Mouse (Mus musculus): ENCODE data around the gene Kdm4b. TPM values are rescaled to one million over a fixed set of nuclear protein-coding genes. Genes with fewer than 3 reads are reported as not detected.

Kdm4b gene
- polyA plus RNA-seq, 1 experiment: 37.1 TPM

DNA sequence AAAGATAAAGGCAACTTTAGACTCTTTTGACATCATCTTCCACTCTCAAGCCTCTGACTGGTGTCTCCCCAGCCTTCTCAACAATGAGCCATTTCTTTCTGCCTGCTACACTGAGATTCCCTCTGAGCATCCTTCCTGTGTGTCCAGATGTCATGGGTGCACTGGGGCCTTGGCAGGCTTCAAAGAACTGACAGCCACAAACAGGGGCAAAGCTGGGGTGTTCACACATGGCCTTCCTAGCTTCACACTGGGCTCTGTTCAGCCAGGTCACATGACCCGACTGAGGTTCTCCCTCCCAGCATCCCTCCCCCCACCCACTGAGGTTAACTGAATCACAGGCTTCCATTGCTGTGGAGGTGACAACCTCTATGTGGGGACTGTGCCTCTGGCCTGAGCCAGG, 29.7 kb upstream of the Kdm4b start:
- H3K4me1 ChIP-seq (ENCODE audit: control insufficient read depth, insufficient read depth, insufficient read length): peaks cover 17% of the 10 kb centered on the region; the same call in 1 of the 2 replicates
- H3K36me3 ChIP-seq (ENCODE audit: control insufficient read depth, insufficient read depth, low read length): no peaks in the 10 kb centered on the region
- no peak overlapping the region for H3K27ac ChIP-seq (ENCODE audit: insufficient read depth, low read length)
- DNase-seq (ENCODE audit: low read depth in 1 of 2, low spot score in 2 of 2): no peak
- 56% methylated on average over 1 of the region's 1 CpGs for WGBS
- no peak overlapping the region for H3K4me3 ChIP-seq (ENCODE audit: extremely low read depth, insufficient read depth, insufficient read length)
- H3K27me3 ChIP-seq (ENCODE audit: control insufficient read depth, insufficient read depth, low read length): no peaks in the 10 kb centered on the region
- TF ChIP-seq POLR2A (IDR thresholded peaks at IDR 0.05; ENCODE audit: low read depth, low read length) (no peak), CTCF (IDR thresholded peaks at IDR 0.05; ENCODE audit: extremely low read depth, insufficient read depth, insufficient read length, insufficient replicate concordance) (no peak)

DNA sequence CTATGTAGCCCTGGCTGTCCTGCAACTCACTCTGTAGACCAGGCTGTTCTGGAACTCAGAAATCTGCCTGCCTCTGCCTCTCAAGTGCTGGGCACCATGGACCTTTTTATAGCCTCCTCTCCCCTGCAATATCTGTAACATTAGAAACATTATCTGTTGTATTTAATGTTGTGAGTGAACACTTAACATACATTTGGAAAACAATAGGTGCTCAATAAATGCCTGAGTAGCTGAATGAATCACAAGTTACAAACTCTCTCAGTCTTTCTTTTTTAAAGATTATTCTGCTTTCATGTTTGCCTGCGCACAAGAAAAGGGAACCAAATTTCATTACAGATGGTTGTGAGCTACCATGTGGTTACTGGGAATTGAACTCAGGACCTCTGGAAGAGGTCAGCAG, 27.6 kb upstream of the Kdm4b start:
- DNase-seq (ENCODE audit: low read depth in 1 of 2, low spot score in 2 of 2): no peak
- H3K4me1 ChIP-seq (ENCODE audit: control insufficient read depth, insufficient read depth, insufficient read length): peaks cover 3% of the 10 kb centered on the region; the same call in 1 of the 2 replicates
- H3K4me3 ChIP-seq (ENCODE audit: extremely low read depth, insufficient read depth, insufficient read length): no peak overlapping the region
- TF ChIP-seq CTCF (IDR thresholded peaks at IDR 0.05; ENCODE audit: extremely low read depth, insufficient read depth, insufficient read length, insufficient replicate concordance) (no peak), POLR2A (IDR thresholded peaks at IDR 0.05; ENCODE audit: low read depth, low read length) (no peak)
- H3K27me3 ChIP-seq (ENCODE audit: control insufficient read depth, insufficient read depth, low read length): no peaks in the 10 kb centered on the region
- WGBS: 94% methylated on average over 1 of the region's 1 CpGs
- no peaks in the 10 kb centered on the region for H3K36me3 ChIP-seq (ENCODE audit: control insufficient read depth, insufficient read depth, low read length)
- H3K27ac ChIP-seq (ENCODE audit: insufficient read depth, low read length): no peak overlapping the region

DNA sequence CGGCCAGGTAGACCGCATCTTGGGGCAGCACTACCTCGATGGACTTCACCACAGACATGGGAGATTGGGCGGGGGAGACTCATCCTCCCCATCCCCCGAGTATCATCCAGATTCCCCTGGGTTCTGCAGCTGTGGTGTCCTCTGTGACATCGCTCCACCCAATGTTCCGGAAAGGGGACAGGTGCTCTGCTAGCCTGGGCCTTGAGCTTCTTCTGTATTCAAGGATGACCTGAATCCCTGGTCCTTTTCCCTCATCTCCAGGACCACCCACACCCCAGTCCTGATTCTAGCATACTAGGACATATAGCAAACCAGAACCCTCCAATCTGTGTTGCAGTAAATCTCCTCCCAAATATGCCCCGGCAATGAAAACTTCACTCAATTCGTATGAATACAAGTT, 25.7 kb upstream of the Kdm4b start, which contains the start of gene Arrdc5:
Arrdc5 (minus strand) TSS at position 101 of the 400 bp plus-strand sequence.
- Histone ChIP-seq H3K4me3 (ENCODE audit: extremely low read depth, insufficient read depth, insufficient read length) (no peak within 1 kb of the TSS), H3K4me1 (ENCODE audit: control insufficient read depth, insufficient read depth, insufficient read length) (peaks cover 4% of the 10 kb centered on the region; the same call in 1 of the 2 replicates), H3K27ac (ENCODE audit: insufficient read depth, low read length) (no peak within 1 kb of the TSS), H3K36me3 (ENCODE audit: control insufficient read depth, insufficient read depth, low read length) (no peaks in the 10 kb centered on the region), H3K27me3 (ENCODE audit: control insufficient read depth, insufficient read depth, low read length) (no peaks in the 10 kb centered on the region)
- DNase-seq (ENCODE audit: low read depth in 1 of 2, low spot score in 2 of 2): no peak
- 88% methylated on average over 9 of the region's 9 CpGs for WGBS
- TF ChIP-seq CTCF (IDR thresholded peaks at IDR 0.05; ENCODE audit: extremely low read depth, insufficient read depth, insufficient read length, insufficient replicate concordance): no peak
- TF ChIP-seq POLR2A (IDR thresholded peaks at IDR 0.05; ENCODE audit: low read depth, low read length): no peak

DNA sequence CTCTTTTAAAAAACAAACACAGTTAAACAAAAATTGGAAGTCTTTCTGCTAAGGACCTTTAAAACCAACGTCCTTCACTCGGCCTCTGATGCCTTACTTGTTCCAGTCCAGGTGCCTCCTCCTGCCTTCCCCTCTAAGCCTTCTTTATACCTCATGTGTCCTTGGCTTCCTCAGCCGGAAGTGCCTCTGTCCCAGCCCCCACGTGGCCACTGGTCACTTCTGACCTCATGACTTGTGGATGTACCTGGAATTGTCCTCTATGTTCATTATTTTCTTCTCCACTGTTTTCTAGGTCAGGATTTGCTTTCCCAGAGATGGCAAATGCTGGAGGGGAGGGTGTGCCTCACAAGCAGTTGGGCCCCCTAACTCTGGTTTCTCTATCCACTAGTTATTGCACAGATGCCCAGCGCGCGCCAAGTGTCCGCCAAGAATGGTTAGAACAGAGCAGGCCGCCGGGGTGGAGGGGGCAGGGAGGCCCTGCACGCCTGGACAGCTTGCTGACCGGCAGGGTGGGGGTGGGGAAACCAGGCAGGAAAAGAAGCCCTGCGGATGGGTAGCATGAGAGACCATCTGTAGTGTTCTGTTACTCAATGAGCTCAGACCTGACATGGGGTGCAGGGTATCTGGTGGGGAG, 23.4 kb upstream of the Kdm4b start:
- no peak overlapping the region for H3K4me3 ChIP-seq (ENCODE audit: extremely low read depth, insufficient read depth, insufficient read length)
- H3K27ac ChIP-seq (ENCODE audit: insufficient read depth, low read length): no peak overlapping the region
- TF ChIP-seq POLR2A (IDR thresholded peaks at IDR 0.05; ENCODE audit: low read depth, low read length) (no peak), CTCF (IDR thresholded peaks at IDR 0.05; ENCODE audit: extremely low read depth, insufficient read depth, insufficient read length, insufficient replicate concordance) (no peak)
- H3K4me1 ChIP-seq (ENCODE audit: control insufficient read depth, insufficient read depth, insufficient read length): peaks cover 4% of the 10 kb centered on the region; the same call in 1 of the 2 replicates
- no peak for DNase-seq (ENCODE audit: low read depth in 1 of 2, low spot score in 2 of 2)
- H3K27me3 ChIP-seq (ENCODE audit: control insufficient read depth, insufficient read depth, low read length): no peaks in the 10 kb centered on the region
- WGBS: 68% methylated on average over 13 of the region's 13 CpGs
- no peaks in the 10 kb centered on the region for H3K36me3 ChIP-seq (ENCODE audit: control insufficient read depth, insufficient read depth, low read length)

DNA sequence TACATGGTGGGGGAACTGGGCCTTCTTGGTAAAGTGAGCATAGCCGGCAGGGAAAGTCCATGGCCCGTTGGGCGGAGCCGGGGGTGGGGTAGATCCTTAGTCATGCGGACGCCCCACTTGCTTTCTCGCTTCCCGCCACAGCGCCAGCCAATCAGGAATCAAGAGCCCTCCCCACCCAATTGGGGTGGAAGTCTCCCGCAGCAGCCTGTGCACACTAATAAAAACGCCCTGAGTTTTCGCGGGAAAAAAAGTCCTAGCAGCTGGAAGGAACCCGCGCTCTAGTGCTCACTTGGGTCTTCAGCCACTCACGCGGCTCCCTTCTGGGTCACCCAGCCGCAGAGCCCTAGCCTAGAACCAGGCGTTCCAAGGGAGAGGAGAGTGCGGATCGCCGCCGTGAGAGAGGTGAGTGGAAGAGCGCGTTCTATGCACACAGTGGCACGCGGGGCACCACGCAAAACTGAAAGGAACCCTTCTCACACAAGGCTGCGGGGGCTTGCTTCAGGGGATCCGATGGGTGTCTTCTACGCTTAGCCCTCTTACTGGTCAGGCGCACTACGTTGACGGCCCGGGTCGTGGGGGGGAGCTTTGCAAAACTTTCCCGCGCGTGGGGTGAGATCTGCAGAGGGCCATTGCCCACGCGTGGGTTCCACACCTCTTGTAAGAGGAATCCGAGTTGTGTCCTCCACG, 22.6 kb upstream of the Kdm4b start, which contains the start of gene Uhrf1:
Uhrf1 (plus strand) TSS at position 162 of the 687 bp plus-strand sequence.
- H3K4me3 ChIP-seq (ENCODE audit: extremely low read depth, insufficient read depth, insufficient read length): peak within 1 kb of the TSS; percentile 81
- H3K27ac ChIP-seq (ENCODE audit: insufficient read depth, low read length): no peak within 1 kb of the TSS
- TF ChIP-seq CTCF (IDR thresholded peaks at IDR 0.05; ENCODE audit: extremely low read depth, insufficient read depth, insufficient read length, insufficient replicate concordance) (no peak), POLR2A (IDR thresholded peaks at IDR 0.05; ENCODE audit: low read depth, low read length) (no peak)
- H3K36me3 ChIP-seq (ENCODE audit: control insufficient read depth, insufficient read depth, low read length): no peaks in the 10 kb centered on the region
- peaks cover 4% of the 10 kb centered on the region; the same call in 1 of the 2 replicates for H3K4me1 ChIP-seq (ENCODE audit: control insufficient read depth, insufficient read depth, insufficient read length)
- WGBS: under 1% methylated on average over 43 of the region's 43 CpGs
- H3K27me3 ChIP-seq (ENCODE audit: control insufficient read depth, insufficient read depth, low read length): no peaks in the 10 kb centered on the region
- DNase-seq (ENCODE audit: low read depth in 1 of 2, low spot score in 2 of 2): peak in 1 of 2 experiments; percentile 50

DNA sequence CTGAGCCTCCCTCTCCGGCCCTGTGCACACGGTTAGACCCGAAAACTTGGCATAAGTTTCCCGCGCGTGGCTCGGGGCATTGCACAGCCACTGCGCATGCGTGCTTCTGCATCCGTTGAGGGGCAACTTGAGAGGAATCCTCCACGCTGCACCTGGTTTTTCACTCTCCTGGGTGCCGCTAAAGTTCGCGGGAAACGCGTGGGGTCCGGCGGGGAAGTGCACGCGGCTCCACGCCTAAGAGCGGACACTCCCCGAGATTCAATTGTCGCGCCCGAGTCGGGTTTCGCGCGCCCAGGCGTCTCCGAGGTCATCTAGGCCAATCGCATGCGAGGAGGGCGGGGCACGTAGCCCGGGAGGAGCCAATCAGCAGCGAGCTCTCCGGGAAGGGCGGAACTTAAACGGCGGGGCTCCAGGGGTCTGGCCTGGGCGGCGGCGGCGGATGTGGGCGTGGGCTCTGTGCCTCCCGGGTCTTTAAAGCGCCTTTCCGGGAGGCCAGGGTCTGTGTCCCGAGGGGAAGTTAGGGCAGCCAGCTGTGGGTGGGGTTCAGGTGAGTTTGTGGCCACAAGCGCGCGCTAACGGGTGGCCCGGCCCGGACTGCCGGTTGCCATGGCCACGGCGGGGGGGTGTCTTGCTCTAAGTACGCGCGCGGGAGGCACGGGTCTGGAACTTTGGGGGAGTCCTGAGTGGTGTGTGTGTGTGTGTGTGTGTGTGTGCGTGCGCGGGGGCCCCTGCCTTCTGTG, 21.8 kb upstream of the Kdm4b start:
- WGBS: under 1% methylated on average over 68 of the region's 68 CpGs
- peak overlapping the region; percentile 28 for H3K27ac ChIP-seq (ENCODE audit: insufficient read depth, low read length)
- peaks cover 4% of the 10 kb centered on the region; the same call in 1 of the 2 replicates for H3K4me1 ChIP-seq (ENCODE audit: control insufficient read depth, insufficient read depth, insufficient read length)
- H3K27me3 ChIP-seq (ENCODE audit: control insufficient read depth, insufficient read depth, low read length): no peaks in the 10 kb centered on the region
- no peak for TF ChIP-seq POLR2A (IDR thresholded peaks at IDR 0.05; ENCODE audit: low read depth, low read length)
- no peak for TF ChIP-seq CTCF (IDR thresholded peaks at IDR 0.05; ENCODE audit: extremely low read depth, insufficient read depth, insufficient read length, insufficient replicate concordance)
- H3K36me3 ChIP-seq (ENCODE audit: control insufficient read depth, insufficient read depth, low read length): no peaks in the 10 kb centered on the region
- H3K4me3 ChIP-seq (ENCODE audit: extremely low read depth, insufficient read depth, insufficient read length): peak overlapping the region; percentile 81
- DNase-seq (ENCODE audit: low read depth in 1 of 2, low spot score in 2 of 2): peak; percentile 90 to 96

Data from spleen, adult 2 months (tissue).